Mouse (Mus musculus) kidney, postnatal 10 days (tissue): ENCODE data around the gene Tff1.

Experiments
- DNase-seq: peaks from one replicate; pipeline ENCODE4 v3.0.0; 2021; ENCODE audit warnings: mixed read lengths

Tff1 gene

DNA sequence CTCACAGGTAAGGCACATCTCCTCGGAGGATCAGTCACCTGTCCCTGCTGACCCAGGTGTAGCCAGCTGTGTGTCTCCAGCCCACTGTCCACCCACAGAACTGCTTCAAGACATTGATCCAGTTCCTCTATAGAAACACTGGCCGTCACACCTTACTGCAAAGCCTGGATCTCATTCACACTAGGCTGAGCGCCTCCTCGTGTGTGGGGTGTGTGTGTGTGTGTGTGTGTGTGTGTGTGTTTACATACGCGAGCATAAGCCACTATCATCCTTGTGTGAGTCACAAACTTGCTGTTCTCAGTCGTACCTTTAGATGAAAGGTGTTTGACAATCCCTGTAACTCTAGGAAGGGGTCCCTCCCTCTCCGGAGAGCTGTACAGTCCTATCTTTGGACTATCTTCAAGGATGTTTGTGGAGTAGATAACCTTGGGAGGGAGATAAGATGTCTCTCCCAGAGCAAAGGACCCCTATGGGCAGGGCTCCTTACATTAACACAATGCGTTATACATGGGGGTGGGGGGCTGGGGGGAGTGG is 12.0 kb downstream of the Tff1 start:
- DNase-seq = no peak

DNA sequence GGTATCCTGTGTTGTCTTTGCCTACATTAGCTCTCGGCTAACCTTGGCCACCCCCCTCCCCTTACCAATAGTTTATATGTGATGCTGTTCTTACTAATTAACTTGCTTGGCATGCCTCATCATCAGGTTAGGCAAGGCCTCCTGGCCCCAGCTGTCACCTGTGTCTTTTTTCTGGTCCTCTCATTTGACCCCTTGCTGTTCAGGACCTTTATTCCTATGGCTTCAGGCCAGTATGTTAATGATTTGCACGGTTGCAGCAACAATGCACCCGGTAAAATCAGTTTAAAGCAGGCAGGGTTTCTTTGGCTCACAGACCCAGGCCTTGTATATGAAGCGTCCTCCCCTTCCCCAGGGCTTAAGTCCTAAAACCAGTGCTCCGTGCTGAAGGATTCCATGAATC is 12.6 kb downstream of the Tff1 start:
- peak; percentile 55 for DNase-seq

DNA sequence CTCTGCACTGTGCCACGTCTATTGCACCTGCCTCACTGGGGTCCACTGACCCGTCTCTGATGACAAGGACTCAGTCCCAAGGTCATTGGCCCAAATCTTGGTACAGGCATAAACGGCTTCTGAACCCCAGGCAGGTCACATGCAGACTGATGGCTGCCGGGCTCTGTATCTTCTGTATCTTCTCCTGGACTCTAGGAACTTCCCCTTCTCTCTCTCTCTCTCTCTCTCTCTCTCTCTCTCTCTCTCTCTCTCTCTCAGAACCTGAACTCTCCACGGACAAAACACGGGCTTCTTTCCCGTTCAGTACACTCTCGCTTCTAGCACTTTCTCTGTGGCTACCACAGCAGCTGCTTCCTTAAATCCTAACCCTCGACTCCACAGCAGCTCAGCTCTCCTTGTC is 19.1 kb downstream of the Tff1 start:
- no peak for DNase-seq

DNA sequence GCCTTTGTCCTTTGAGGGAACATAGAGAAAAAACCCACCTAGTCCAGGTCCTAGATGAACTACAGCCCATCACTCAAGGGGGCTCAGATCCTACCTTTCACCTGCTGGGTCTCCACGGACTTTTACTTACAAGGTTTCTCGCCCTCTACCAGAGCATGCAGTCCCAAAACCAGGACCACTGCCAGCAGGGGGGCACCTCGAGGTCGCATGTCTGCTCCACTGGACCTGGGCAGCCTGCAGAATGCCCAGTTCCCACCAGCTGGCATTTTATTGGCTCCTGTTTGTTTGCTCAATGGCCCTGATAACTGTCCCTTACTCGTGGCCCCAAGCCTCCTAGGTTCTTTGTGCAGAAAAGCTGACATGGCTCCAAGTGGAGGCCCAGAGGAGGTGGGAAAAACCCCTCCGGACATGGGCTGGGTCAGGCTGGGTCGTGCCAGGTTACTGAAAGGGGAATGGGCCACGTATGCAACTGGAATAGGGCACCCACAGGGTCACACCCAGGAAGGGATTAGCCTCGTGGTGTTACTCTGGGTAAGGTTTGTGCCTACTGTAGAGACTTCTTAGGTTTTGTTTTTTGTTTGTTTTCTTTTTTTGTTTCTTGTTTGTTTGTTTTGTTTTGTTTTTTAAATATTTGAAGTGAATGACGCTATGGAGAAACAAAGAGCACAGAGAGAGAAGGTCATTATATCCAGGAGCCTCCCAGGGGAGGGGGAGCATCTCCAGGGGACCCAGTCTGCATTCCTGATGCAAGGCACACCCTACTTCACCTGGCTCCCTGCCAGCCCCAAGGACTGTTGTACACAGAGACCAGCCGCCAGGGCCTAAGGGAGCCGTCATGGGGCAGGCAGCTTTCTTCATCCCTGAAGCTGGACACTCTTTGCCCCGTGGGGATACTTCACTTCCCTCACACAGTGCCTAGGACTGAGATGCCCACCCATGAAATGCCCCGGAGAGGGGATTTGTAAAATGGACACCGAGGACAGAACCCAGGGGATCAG is 20.7 kb downstream of the Tff1 start, which contains the start of gene Tff2:
Gene Tff2 (minus strand): TSS at position 243 of the 998 bp plus-strand sequence.
- DNase-seq = peak; percentile 67

DNA sequence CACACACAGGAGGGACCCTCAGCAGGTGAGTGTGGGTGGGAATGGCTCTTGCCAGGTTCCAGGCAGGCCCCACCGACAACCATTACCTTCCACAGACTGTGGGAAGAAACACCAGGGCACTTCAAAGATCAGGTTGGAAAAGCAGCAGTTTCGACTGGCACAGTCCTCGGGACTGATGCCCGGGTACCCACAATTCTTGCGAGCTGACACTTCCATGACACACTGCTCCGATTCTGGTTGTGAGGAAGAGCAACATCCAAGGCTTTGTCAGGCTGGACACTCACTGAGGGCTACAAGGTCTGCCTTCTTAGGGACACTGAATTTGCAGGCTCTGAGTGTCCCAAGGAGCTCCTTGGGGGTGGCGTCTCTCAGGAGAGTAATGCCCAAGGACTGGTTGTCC is 23.0 kb downstream of the Tff1 start:
- no peak for DNase-seq

DNA sequence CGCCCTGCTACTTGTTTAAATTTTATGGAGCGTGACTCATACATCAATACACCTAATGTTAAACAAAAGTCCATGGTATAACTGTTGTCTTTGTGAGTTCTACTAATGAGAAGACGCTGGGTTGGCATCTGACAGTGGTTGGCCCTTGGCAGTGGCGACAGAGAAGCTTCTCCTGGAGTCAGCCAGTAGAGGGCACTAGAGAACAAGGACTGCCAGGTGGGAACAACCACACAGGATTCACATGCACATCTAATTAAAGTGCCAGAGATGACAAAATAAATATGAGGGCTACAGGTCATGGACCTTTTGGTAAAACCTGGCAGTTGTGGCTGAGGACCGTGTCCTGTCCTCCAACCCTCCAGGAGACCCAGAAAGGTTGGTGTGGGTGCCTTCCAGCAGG is 26.7 kb downstream of the Tff1 start:
- peak; percentile 75 for DNase-seq

DNA sequence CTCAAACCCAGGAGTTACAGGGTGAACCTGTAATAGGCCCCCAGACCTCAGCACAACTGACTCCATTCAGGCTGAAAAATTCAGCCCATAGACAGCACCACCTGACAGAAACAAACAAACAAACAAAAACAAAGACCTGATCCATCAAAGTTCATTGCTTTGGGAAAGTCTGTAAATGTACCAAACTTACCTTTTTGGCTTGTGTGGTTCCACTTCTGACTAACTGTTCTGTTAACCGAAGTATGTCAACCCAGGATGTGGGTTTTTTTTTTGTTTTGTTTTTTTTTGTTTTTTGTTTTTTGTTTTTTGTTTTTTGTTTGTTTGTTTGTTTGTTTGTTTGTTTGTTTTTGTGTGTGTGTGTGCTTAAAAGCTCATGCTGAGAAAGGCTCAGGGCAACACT is 28.3 kb downstream of the Tff1 start:
- no peak for DNase-seq

DNA sequence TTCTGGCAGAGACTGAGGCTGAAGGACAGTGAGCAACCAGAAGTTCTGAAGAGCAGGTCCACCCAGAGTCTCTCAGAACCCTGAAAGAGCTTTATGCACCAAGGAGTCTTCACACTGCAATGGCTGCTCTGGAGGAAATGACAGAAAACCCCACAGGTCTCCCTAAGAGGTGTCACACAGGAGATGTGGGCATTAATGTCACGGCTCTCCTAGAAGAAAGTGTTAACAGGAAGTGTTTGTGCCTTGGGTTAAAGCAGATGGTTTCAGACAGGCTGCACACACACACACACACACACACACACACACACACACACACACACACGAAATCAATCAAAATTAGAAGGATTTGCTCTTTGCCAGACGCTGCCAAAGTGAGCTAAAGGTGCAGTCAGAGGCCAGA is 28.8 kb downstream of the Tff1 start:
- DNase-seq = no peak

DNA sequence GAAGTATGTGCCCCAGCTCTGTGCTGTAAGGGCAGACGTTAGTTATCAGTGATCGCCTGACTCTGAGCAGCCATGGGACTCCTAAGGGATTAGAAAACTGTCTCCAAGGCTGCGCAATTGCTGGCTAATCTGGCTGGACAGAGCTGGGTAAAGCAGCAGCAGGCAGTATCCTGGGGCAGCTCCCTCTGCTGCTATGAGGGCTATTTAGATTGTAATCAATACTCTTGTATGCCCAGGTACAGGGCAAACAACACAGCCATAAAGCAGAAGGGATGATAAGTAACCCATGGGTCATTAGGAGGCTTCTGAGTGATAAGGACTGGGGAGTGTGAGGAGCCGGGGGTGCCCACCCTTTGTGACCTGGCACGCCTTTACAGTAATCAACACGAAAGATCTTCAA is 30.2 kb downstream of the Tff1 start:
- DNase-seq = no peak

DNA sequence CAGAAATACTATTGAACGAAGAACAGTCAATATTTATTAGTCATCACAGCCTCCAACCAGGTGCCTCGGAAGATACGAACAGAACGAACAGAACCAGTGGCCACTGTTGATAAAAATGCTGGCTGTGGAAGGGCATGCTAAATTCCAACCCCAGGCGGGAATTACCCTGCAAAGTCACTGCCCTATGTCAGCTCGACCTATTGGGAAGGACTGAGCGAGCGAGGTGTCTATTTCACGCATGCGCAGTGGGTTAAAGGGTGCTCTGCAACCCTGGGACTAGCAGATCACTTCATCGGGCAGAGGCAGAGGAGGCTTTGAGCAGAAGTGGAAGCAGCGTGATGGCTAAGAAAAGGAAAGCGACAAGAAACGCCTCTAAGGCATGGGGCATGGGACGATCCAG is 31.3 kb downstream of the Tff1 start:
- no peak for DNase-seq

DNA sequence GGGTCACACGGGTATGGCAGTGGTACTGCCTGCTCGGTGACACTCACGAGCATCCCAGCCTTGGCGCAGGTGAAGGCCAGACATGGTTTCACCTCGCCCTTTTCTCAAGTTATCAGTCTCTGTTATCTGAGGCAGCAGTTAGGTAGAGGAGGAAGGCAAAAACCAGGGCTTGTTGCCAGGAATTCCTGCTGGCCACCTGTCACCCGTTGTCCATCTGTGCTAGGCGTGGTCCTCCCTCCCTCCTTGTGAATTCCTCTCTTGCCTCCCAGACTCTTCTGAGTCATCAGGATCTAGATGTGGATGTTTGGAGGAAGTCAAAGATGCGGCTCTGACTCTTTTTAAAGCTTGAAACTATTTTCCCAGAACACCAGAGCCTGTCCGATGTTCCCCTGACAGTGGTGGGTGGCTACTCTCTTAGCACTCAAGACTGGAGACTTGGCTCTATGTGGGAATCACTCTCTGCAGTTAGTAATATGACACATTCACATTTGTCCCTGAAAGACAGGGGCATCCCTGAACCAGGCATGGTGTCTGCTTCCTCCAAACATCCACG is 33.7 kb downstream of the Tff1 start:
- DNase-seq = no peak

DNA sequence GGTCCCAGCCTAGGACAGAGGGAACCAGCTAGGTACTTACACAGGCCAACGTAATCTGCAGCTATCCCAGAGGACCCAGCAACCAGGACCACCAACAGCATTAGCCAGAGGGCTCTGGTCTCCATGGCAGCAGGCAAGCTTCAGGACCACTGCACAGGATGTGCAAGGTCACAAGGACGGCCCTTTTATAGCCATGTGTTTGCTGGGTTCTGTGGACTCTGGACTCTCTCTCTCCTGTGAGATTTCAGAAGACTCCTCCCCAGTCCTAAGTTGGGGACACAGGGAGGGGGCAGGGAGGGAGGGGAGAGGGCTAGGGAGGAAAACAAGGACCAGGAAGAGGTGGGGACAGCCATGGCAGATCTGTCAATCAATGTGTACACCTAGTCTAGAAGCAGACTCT is 35.6 kb downstream of the Tff1 start, which contains the start of gene Tff3:
Gene Tff3 (minus strand): TSS at position 195 of the 400 bp plus-strand sequence.
- no peak for DNase-seq

DNA sequence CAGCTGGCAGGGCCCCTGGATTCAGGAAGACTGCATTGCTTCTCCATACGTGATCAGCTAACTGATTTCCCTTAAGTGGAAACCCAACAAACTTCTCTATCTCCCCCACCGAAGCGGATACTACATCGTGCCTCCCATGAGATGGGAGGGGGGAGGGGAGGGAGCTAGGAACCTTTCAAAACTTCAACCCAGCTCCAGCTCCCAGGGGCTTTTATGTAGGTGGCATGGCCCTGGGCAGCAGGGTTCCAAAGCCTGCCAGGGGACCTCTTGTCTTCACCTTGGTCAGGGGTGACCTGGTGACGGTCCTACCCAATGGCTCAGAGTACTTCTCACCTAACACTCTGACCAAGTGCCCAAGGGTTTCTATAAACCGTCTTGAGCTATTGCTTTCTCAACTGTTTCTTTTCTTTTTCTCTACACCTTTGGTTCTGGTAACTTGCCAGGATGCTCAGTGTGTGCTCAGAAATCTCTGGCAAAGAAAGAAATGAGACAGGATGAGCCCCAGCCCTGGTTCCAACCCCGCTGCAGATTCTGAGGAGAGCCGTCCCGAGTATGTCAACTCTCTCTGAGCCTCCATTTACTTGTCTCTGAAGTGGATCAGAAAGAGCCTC is 36.3 kb downstream of the Tff1 start:
- no peak for DNase-seq

DNA sequence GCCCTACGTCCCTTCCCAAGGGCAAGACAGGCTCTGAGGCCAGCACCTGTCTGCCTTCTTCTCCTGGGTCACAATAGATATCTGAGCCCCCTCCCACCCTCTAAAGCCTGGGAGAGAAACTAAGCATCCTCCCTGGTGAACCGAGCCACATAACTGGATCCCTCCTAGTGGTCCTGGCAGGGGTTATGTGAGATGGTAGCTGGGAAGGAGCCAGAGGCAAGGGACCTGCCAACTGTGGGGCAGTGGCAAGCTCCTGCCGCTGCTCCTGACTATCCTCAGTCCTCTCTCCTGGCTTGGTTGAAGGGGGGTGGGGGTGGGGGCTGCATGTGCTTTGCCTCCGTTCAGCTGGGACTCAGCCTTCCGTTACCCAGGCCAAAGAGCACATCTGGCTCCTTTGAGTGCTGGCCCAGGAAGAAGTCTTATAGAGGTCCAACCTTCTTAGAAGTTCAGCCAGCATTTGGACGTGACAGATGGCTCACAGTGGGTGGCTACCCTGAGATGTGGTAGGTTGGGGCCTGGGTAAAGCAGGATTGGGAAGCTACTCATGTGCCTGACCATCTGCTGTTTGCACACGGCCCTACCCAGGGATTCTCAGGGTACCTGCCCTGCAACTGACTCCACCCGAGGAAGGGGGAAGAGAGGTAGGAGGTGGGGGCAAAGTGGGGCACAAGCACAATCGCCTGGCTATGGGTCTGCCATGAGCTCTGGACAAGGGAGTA is 39.4 kb downstream of the Tff1 start:
- DNase-seq = no peak

DNA sequence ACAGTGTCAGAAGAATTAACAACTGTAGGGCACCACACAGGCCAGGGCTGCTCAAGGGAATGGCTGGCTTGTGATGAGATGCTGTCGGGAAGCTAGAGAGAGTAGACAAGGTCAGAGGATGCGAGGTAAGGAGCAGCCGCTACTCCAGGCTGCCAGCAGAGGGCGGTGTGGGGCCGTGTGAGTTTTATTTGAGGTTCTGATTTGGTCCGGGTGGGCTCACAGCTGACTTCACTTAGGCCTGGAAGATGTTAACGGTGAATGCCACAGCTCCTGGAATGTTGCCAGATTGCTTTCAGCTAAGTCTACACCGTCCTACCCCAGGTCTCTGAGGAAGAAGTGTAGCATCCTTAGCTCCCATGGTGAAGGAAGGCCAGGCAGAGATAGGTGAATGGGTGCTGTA is 43.1 kb downstream of the Tff1 start:
- DNase-seq = peak; percentile 62

DNA sequence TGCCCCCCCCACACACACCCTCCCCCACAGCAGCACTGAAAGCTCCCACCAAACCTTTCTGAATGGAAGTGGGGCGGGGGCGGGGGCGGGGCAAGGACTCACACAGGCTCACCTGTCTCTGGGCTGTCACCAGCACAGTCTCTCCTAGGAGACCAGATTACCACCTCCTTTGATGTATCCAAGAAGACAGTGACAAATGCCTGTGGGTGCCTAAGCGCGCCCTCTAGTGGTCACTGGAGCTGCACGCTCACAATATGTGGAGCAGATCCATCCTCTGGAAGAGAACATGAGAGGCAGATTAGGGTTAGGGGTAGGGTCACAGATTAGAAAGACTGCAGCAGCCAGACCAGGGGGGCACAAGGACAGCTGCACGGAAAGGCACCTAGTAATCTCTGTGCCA is 45.6 kb downstream of the Tff1 start:
- peak; percentile 89 for DNase-seq

DNA sequence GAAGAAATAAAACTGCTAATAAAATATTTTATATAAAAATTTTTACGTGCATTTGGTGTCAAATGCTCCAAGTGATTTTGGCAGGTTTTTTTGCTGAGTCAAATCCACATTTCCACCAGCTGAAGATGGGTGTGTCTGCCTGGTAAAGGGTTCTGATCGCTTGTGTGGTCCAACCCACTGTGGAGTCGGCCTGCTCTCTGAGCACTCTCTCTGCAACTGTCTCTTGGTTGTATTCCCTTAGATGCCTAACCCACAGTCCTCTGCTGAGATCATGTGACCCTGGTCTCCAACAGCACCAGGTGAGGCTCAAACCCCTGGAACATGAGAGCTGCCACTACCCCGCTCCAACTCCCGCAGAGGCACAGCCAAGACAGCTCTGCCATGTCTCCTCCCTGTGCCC is 47.1 kb downstream of the Tff1 start:
- no peak for DNase-seq

DNA sequence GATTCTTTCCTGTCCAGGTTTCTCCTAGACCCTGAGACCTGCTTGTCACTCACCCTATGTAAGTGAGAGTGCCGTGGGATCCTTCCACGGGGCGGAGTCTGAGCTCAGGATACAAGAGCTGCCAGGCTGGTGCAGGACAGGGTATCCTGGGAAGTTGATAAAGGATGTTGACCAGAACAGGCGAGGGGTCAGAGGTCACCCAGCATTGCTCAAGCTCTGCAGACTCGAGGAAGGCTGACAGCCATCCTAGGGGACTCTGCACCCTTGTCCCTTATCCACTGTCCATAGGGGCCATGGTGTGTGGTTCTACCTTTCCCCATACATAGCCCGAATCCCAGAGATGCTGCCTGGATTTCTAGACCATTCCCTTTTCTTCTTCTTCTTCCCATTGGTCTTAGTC is 49.0 kb downstream of the Tff1 start:
- DNase-seq = no peak

DNA sequence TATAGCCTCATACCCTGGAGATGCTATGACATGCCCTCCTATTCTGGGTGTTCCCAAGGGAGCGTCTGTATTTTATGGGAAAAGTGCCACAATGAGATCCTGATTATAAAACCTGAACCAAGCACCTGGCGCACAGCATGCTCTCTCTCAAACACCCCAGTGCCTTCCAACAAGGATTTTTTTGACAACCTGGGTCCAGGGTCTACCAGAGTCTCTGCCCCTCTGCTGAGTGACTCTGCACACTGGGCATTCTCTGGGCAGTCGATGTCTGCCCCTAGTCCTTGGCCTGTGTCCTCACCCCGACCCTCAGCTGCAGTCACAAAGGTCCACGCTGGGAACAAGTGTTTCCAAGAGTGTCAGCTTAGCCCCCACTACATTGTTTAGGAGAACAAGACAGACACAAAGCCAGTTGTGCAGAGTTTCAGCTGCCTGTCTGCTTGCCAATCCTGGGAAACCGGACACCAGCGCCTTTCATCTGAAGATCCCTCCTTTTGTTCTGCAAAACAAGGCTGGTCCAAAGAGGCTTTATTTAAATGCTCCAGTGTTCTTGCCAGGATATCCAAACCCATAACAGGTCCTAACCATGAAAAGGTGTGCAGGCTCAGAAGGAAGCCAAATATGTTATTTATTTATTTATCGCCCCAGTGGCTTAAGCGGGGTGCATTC is 51.8 kb downstream of the Tff1 start:
- DNase-seq = no peak
